Mouse (Mus musculus) CD4-positive, CD25-positive, alpha-beta regulatory T cell, adult 4 months (primary cell): ENCODE measurements around the gene Magea10. TPM values are rescaled to one million over a fixed set of nuclear protein-coding genes. Genes with fewer than 3 reads are reported as not detected.

Source experiments
- ATAC-seq: one replicate; pipeline ENCODE4 v1.8.0; 2017
- polyA plus RNA-seq, 2 experiments: library from polyadenylated mRNA; unstranded; fragments of 100-300 nt; shearing (Covaris generic); gene quantifications; one replicate each; pipeline ENCODE4 v1.2.1; 2017

Gene Magea10
- polyA plus RNA-seq: not detected

GRCm38 (mm10) chrX:72386758-72387157 lies at the start of gene Magea10:
Magea10 (minus strand) TSS chrX:72386858.
- ATAC-seq: no peak

DNA sequence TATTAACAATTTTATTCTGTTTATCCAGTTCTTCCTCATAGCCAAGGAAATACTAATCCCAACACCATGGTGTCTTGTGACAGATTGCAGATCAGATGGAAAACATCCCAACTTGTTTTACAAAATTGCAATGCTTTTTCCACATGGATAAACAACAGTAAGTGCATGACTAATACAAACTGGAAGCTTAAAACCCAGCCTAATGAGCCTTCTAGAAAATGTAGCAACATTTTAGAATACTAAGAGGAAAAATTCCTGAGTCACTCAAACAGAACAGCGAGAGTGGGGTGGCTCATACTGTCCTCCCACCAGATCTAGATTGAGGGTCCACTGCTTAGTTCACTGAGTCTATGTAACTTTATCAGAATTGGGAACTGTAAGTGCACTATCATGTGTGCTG lies 4.7 kb downstream of the Magea10 start:
- no peak for ATAC-seq

Other genes starting within 250 kb of the Magea10 start
- gene Magea4, start 164.8 kb downstream of the Magea10 start, polyA plus RNA-seq: not detected
- under 1 TPM; 0.17 to 0.60 TPM for gene Gabre, start 112.1 kb downstream of the Magea10 start, polyA plus RNA-seq